Comparison of ENCODE assay signal across 18 mouse cellular contexts in the genomic region with DNA sequence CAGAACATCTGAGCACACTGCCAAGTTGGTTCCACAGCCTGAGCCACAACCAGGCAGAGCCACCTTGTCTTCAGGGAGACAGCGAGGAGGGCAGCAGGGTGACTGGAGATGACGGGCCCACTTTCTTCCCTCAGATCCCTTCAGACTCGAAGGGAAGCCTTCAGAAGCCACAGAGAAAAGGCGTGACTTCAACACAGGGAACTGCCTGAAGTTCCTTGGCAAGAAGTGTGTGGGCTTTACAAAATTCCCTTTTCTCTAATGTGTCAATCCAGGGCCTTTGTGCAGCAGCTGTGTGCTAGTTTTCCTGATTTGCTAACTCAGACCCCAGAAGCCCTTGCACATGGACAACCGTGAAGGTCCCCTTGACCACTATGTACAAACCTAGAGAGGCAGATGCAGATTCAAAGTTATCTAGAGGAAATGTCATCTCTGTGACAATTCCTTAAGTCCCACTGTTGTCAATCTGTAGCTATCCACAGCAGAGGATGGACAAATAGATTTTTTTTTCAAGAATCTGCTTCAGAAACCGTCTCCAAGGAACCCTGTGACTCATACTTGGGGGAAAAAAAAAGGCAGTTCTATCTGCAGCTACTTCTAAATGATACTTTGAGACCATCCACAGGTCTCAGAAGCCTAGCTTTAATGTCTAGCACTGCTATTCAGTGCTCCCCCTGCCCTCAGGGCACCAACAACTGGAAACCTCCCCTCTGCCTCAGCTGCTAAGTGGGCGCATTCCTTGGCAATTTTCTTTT. TPM values are rescaled to one million over a fixed set of nuclear protein-coding genes. Genes with fewer than 3 reads are reported as not detected.
DNase-seq lines count a peak whose midpoint lies in the region; ATAC-seq lines count a peak whose summit lies in the region.
"Had no signal": no experiment of that assay in that cellular context is flagged by ENCODE, and none has a peak within 500 bp of the region (broad histone marks: within the 10 kb centered on the region; RNA-seq: fewer than 3 reads in every experiment).

No protein-coding gene starts in this region.

- no peaks in the 10 kb centered on the region for H3K9me3 ChIP-seq in heart, embryonic 13.5 days
- H3K9me3 ChIP-seq in limb, embryonic 12.5 days = no peaks in the 10 kb centered on the region
- no peaks in the 10 kb centered on the region for H3K9me3 ChIP-seq in limb, embryonic 10.5 days (replicated peaks)
- no peaks in the 10 kb centered on the region for H3K9me3 ChIP-seq in limb, embryonic 15.5 days
- H3K9me3 ChIP-seq: G1E had no signal

- no peak for ATAC-seq in heart, embryonic 13.5 days (ENCODE audit: extremely low read depth, insufficient number of reproducible peaks, low FRiP score, low TSS enrichment)
- no peak for ATAC-seq in limb, embryonic 12.5 days (ENCODE audit: insufficient number of reproducible peaks, insufficient read depth, low FRiP score, low TSS enrichment, low read depth)
- no peak for ATAC-seq in limb, embryonic 15.5 days (ENCODE audit: insufficient number of reproducible peaks, low FRiP score, low TSS enrichment, low read depth)
- no peak for ATAC-seq in CD4-positive, CD25-positive, alpha-beta regulatory T cell, adult 4 months
- ATAC-seq: intestine, postnatal 0 days had no signal

- peak overlapping the region; percentile 39; the same call in 1 of the 2 replicates for H3K27ac ChIP-seq in heart, embryonic 13.5 days (replicated peaks)
- 0 out of 2 replicates have a peak overlapping the region, but pooled peaks have one; percentile 4 for H3K27ac ChIP-seq in limb, embryonic 12.5 days
- no peak overlapping the region for H3K27ac ChIP-seq in limb, embryonic 10.5 days
- H3K27ac ChIP-seq in brown adipose tissue, adult 24 weeks (replicated peaks; ENCODE audit: low read depth, low read length) = peak overlapping the region; percentile 55; the same call in 1 of the 2 replicates
- 0 out of 2 replicates have a peak overlapping the region, but pooled peaks have one; percentile 8 for H3K27ac ChIP-seq in limb, embryonic 15.5 days
- H3K27ac ChIP-seq: heart, adult 2 months had no signal

- H3K36me3 ChIP-seq in heart, embryonic 13.5 days = peaks cover 35% of the 10 kb centered on the region
- H3K36me3 ChIP-seq in limb, embryonic 12.5 days = peaks cover 33% of the 10 kb centered on the region
- peaks cover 37% of the 10 kb centered on the region for H3K36me3 ChIP-seq in limb, embryonic 10.5 days
- H3K36me3 ChIP-seq in limb, embryonic 15.5 days = peaks cover 18% of the 10 kb centered on the region

- H3K9ac ChIP-seq in heart, embryonic 13.5 days = peak overlapping the region; percentile 47; the same call in 1 of the 2 replicates
- no peak overlapping the region for H3K9ac ChIP-seq in limb, embryonic 12.5 days (replicated peaks)
- H3K9ac ChIP-seq in limb, embryonic 15.5 days = no peak overlapping the region

- no peak overlapping the region for H3K4me3 ChIP-seq in heart, embryonic 13.5 days
- no peak overlapping the region for H3K4me3 ChIP-seq in limb, embryonic 12.5 days (replicated peaks)
- H3K4me3 ChIP-seq in limb, embryonic 10.5 days = no peak overlapping the region
- H3K4me3 ChIP-seq in brown adipose tissue, adult 24 weeks (ENCODE audit: insufficient read depth, low read depth, low read length) = no peak overlapping the region
- H3K4me3 ChIP-seq in limb, embryonic 15.5 days = no peak overlapping the region
- H3K4me3 ChIP-seq: heart, adult 2 months had no signal

- no peaks in the 10 kb centered on the region for H3K27me3 ChIP-seq in heart, embryonic 13.5 days (replicated peaks)
- no peaks in the 10 kb centered on the region for H3K27me3 ChIP-seq in limb, embryonic 12.5 days
- no peaks in the 10 kb centered on the region for H3K27me3 ChIP-seq in limb, embryonic 10.5 days (ENCODE audit: low read depth, poor library complexity, severe bottlenecking)
- H3K27me3 ChIP-seq in limb, embryonic 15.5 days = no peaks in the 10 kb centered on the region

- DNase-seq in heart, adult 8-10 months (ENCODE audit: low spot score) = no peak
- no peak for DNase-seq in limb, embryonic 10.5 days (ENCODE audit: low spot score)
- DNase-seq: adrenal gland, adult 2 months; cerebellum, postnatal 10 days; heart, adult 2 months; heart, postnatal 14 days; kidney, postnatal 4 days; layer of hippocampus, postnatal 36 days; lung, postnatal 4 days; thymus, adult 18-20 months had no signal

- H3K4me2 ChIP-seq in heart, embryonic 13.5 days = no peak overlapping the region
- H3K4me2 ChIP-seq in limb, embryonic 12.5 days = no peak overlapping the region
- H3K4me2 ChIP-seq in limb, embryonic 15.5 days = no peak overlapping the region
- H3K4me2 ChIP-seq: midbrain, embryonic 11.5 days had no signal

- 82% methylated on average over 7 of the region's 7 CpGs for WGBS in heart, embryonic 13.5 days
- 85% methylated on average over 7 of the region's 7 CpGs for WGBS in limb, embryonic 12.5 days
- WGBS in limb, embryonic 10.5 days = 84% methylated on average over 7 of the region's 7 CpGs
- WGBS in limb, embryonic 15.5 days = 73% methylated on average over 7 of the region's 7 CpGs

- H3K4me1 ChIP-seq in heart, embryonic 13.5 days = peaks cover 63% of the 10 kb centered on the region
- peaks cover 40% of the 10 kb centered on the region for H3K4me1 ChIP-seq in limb, embryonic 12.5 days (replicated peaks)
- peaks cover 33% of the 10 kb centered on the region for H3K4me1 ChIP-seq in limb, embryonic 10.5 days
- peaks cover 36% of the 10 kb centered on the region for H3K4me1 ChIP-seq in brown adipose tissue, adult 24 weeks (ENCODE audit: control insufficient read depth, insufficient read depth, insufficient read length, low read length)
- peaks cover 41% of the 10 kb centered on the region for H3K4me1 ChIP-seq in limb, embryonic 15.5 days

RNA-seq across cellular contexts. Expression of gene Rcor2, which starts 25.0 kb away (rescaled TPM):
- polyA plus RNA-seq in heart, embryonic 13.5 days (2015; fragmentation: Nextera tagmentation; extraction: Ambion mirVana) = 12.7 and 16.5 TPM in 2 replicates
- total RNA-seq in heart, adult 8-10 months (2022) = 10 to 100 TPM in 1 of 4 experiments, 1 to 10 TPM in 3; 5.5 to 12.7 (median 7.3) TPM
- polyA plus RNA-seq in limb, embryonic 12.5 days (2016; fragmentation: Nextera tagmentation; extraction: Ambion mirVana) = 50.9 and 51.1 TPM in 2 replicates
- 54.9 and 63.1 TPM in 2 replicates for polyA plus RNA-seq in limb, embryonic 10.5 days (2016; fragmentation: Nextera tagmentation; extraction: Ambion mirVana)
- polyA plus RNA-seq in brown adipose tissue, adult 24 weeks (2012; ENCODE audit: insufficient read depth, insufficient read length, missing spikeins) = 1.0 and 7.8 TPM in 2 replicates
- polyA plus RNA-seq in limb, embryonic 15.5 days (2015; fragmentation: Nextera tagmentation; extraction: Ambion mirVana) = 16.9 TPM in 2 replicates
- under 1 TPM in 1 of 2 experiments, not detected in 1; 0.42 TPM for polyA plus RNA-seq in CD4-positive, CD25-positive, alpha-beta regulatory T cell, adult 4 months (2017; shearing (Covaris generic))

RNA-seq across cellular contexts. Expression of gene Mark2, which starts 49.5 kb away (rescaled TPM):
- polyA plus RNA-seq in heart, embryonic 13.5 days (2015; fragmentation: Nextera tagmentation; extraction: Ambion mirVana) = 27.3 and 28.8 TPM in 2 replicates
- 10 to 100 TPM; 44.5 to 54.2 (median 47.1) TPM for total RNA-seq in heart, adult 8-10 months (2022)
- 54.4 and 58.5 TPM in 2 replicates for polyA plus RNA-seq in limb, embryonic 12.5 days (2016; fragmentation: Nextera tagmentation; extraction: Ambion mirVana)
- 50.1 and 53.4 TPM in 2 replicates for polyA plus RNA-seq in limb, embryonic 10.5 days (2016; fragmentation: Nextera tagmentation; extraction: Ambion mirVana)
- polyA plus RNA-seq in brown adipose tissue, adult 24 weeks (2012; ENCODE audit: insufficient read depth, insufficient read length, missing spikeins) = 24.1 and 35.4 TPM in 2 replicates
- polyA plus RNA-seq in limb, embryonic 15.5 days (2015; fragmentation: Nextera tagmentation; extraction: Ambion mirVana) = 41.1 and 46.4 TPM in 2 replicates
- 10 to 100 TPM; 53.0 to 75.8 TPM for polyA plus RNA-seq in CD4-positive, CD25-positive, alpha-beta regulatory T cell, adult 4 months (2017; shearing (Covaris generic))

RNA-seq across cellular contexts. Expression of gene Naa40, which starts 51.2 kb away (rescaled TPM):
- 51.0 and 52.1 TPM in 2 replicates for polyA plus RNA-seq in heart, embryonic 13.5 days (2015; fragmentation: Nextera tagmentation; extraction: Ambion mirVana)
- 10 to 100 TPM; 11.7 to 21.1 (median 17.1) TPM for total RNA-seq in heart, adult 8-10 months (2022)
- polyA plus RNA-seq in limb, embryonic 12.5 days (2016; fragmentation: Nextera tagmentation; extraction: Ambion mirVana) = 69.7 and 73.1 TPM in 2 replicates
- polyA plus RNA-seq in limb, embryonic 10.5 days (2016; fragmentation: Nextera tagmentation; extraction: Ambion mirVana) = 92.0 and 92.4 TPM in 2 replicates
- 9.6 and 10.3 TPM in 2 replicates for polyA plus RNA-seq in brown adipose tissue, adult 24 weeks (2012; ENCODE audit: insufficient read depth, insufficient read length, missing spikeins)
- polyA plus RNA-seq in limb, embryonic 15.5 days (2015; fragmentation: Nextera tagmentation; extraction: Ambion mirVana) = 43.4 and 45.0 TPM in 2 replicates
- polyA plus RNA-seq in CD4-positive, CD25-positive, alpha-beta regulatory T cell, adult 4 months (2017; shearing (Covaris generic)) = 10 to 100 TPM; 21.9 to 26.8 TPM
